Mouse (Mus musculus) G1E (cell line): ENCODE measurements at regions not wholly inside any gene's neighbourhood (a gene's known extent, or its start where the extent isn't known, plus 50 kb on each side); places are given as distances from the start of the nearest gene placed in this dataset.

Experiments used
- CTCF ChIP-seq: IDR thresholded peaks from 2 replicates; pipeline ENCODE4 v1.5.1; 2012; ENCODE audit warnings: low read depth, low read length, inconsistent platforms, mixed read lengths
- GATA1 ChIP-seq: IDR thresholded peaks from 2 replicates; pipeline ENCODE4 v1.6.1; 2012; ENCODE audit warnings: borderline replicate concordance, low read length, inconsistent platforms, mixed read lengths

DNA sequence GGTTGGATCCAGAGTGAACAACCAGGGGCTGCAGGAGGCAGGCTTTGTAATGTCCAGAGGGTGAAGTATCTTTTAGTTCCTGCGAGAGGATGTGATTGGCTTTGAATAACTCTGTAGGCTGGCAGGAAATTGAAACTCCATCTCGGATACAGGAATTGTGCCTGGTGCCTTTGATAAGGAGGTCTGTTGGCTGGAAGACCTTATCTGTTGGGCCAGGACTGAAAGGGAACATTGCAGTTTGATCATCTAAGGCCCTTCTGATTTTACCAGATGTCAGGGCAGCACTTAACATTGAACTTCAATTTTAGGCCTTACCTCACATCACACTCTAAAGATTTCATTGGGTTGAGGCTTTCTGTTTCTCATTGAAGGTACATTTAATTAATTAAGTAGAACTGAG, 111.3 kb upstream of the Grin3a start:
- TF ChIP-seq GATA1 = no peak
- no peak for TF ChIP-seq CTCF
